Mouse (Mus musculus) T-cell, adult 2 months (primary cell): Measurements from ENCODE around the gene Esp36.
"Not testable (repeated sequence)": the region's sequence is repeated elsewhere in the genome, so short reads cannot be mapped to it uniquely, and the experiment has no call there.

ENCODE experiments used
- DNase-seq: peaks from one replicate; pipeline ENCODE4 v3.0.0; 2022; ENCODE audit warnings: low spot score

Esp36 gene

DNA sequence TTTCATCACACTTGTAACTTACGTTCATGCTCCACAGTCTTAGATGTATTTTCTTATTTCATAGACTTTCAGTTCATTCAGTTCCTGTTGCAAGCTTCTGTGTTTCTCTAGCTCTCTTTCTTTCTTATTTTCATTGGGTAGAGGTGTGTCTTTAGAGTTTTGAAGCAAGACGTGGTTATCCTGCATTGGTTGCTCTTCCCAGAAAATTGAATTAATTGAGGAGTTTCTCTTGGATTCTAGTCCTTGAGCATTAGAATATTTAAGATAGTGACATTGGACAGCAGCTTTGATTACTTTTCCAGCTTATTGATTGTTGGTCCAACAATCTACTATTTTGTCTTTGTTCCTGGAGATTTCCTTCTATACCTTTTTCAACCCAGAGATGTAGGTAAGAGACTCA is at the start of gene Esp36:
Gene Esp36, minus strand, starts transcription at position 101 of the 400 bp plus-strand sequence.
- no peak for DNase-seq

DNA sequence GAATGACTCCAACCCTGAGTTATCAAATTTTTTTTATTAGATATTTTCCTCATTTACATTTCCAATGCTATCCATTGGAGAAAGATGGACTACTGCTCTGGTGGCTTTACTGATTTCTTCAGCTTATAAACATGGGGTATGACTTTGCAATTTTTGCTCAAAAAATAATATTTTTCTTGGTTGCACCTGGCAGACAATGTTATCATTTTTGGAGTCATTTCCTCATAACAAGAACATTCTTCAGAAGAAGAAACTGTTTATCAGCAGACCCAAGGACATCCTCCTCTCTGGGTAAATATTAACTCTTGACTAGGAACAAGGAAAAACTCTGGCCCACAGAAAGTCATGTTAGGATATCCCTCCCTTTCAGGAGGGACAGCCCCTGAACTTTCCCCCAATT is 36.2 kb upstream of the Esp36 start:
- not testable (repeated sequence) for DNase-seq

DNA sequence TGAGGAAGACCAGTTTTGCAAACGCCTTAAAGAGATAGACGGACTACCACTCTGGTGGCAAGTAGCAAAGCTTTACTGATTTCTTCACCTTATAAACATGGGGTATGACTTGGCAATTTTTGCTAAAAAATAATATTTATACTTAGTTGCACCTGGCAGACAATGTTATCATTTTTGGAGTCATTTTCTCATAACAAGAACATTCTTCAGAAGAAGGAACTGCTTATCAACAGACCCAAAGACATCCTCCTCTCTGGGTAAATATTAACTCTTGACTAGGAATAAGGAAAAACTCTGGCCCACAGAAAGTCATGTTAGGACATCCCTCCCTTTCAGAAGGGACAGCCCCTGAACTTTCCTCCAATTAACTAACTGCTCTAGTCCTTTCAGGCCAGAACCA is 30.7 kb upstream of the Esp36 start:
- no peak for DNase-seq

DNA sequence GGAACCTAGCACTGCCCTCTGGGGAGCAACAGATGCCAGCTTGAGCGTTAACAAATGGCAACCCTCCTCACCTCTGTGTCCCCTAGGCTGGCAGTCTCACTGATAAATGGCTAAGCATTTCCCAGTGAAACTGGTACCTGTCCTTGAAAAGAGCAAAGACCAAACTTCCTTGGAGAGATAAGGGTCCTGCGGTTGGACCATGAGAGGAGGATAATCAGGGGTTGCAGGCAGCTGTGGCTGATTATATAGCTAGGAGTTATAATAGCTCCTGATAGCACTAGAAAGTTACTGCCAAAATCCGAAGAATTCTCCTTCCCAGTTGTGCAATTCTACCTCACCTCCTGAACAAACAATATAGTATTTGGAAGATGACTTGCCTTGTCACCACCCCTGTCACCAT is 13.8 kb downstream of the Esp36 start:
- DNase-seq = no peak

DNA sequence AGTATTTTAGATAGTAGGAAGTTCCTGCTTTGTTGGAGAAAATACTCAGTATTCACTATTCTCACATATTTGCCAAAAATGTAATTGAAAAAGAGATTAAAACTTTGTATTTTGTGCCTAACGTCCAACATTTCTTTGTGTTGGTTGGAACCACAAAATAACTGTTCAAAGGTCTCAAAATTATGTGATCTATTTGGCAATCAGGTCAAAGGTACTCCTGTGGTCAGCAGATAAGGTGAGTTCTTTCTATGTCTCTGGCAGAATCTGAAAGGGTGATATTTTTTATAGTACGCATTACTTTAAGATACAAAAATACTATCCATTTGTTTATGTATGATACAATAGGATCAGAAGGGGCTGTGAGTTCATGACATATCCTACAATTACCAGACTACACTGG is 28.2 kb downstream of the Esp36 start:
- no peak for DNase-seq
